Mouse (Mus musculus): Measurements from ENCODE around the gene Rpl10.

- no peak for TF ChIP-seq CTCF (IDR thresholded peaks at IDR 0.05; ENCODE audit: low read depth, low read length)
- TF ChIP-seq GATA1 (IDR thresholded peaks at IDR 0.05; ENCODE audit: borderline replicate concordance, low read length): no peak
- TF ChIP-seq POLR2AphosphoS5 (IDR thresholded peaks at IDR 0.05; ENCODE audit: insufficient replicate concordance, low read depth, low read length): no peak
- TF ChIP-seq GATA2 (IDR thresholded peaks at IDR 0.05; ENCODE audit: borderline replicate concordance, low read depth, low read length): no peak
- TF ChIP-seq TAL1 (conservative IDR thresholded peaks at IDR 0.05; ENCODE audit: low read depth, low read length): no peak
These were observed 12.9 kb upstream of the Rpl10 start for GRCm38 (mm10) chrX:74257746-74258145.
